In genomic region chr14:61971100-61972088, GRCm38 (mm10) we compare ENCODE assay signal across 8 mouse cellular contexts.
DNase-seq lines count a peak whose midpoint lies in the region; ATAC-seq lines count a peak whose summit lies in the region.

No protein-coding gene starts in this region.

- no peak overlapping the region for H3K9ac ChIP-seq in limb, embryonic 12.5 days (replicated peaks)
- no peak overlapping the region for H3K9ac ChIP-seq in liver, embryonic 13.5 days
- H3K9ac ChIP-seq in intestine, embryonic 15.5 days, result no peak overlapping the region

- H3K36me3 ChIP-seq in limb, embryonic 12.5 days, result no peaks in the 10 kb centered on the region
- no peaks in the 10 kb centered on the region for H3K36me3 ChIP-seq in limb, embryonic 10.5 days
- H3K36me3 ChIP-seq in liver, embryonic 13.5 days, result no peaks in the 10 kb centered on the region
- H3K36me3 ChIP-seq in intestine, embryonic 15.5 days, result no peaks in the 10 kb centered on the region

- peak overlapping the region; percentile 25; the same call in 1 of the 2 replicates for H3K27ac ChIP-seq in limb, embryonic 12.5 days
- no peak overlapping the region for H3K27ac ChIP-seq in limb, embryonic 10.5 days
- H3K27ac ChIP-seq in liver, embryonic 13.5 days, result peak overlapping the region; percentile 13
- H3K27ac ChIP-seq in intestine, embryonic 15.5 days, result no peak overlapping the region

- no peaks in the 10 kb centered on the region for H3K9me3 ChIP-seq in limb, embryonic 12.5 days
- no peaks in the 10 kb centered on the region for H3K9me3 ChIP-seq in limb, embryonic 10.5 days (replicated peaks)
- no peaks in the 10 kb centered on the region for H3K9me3 ChIP-seq in liver, embryonic 13.5 days (replicated peaks)
- no peaks in the 10 kb centered on the region for H3K9me3 ChIP-seq in intestine, embryonic 15.5 days

- DNase-seq in limb, embryonic 10.5 days (ENCODE audit: low spot score), result no peak
- DNase-seq in heart, postnatal 36 days, result peak; percentile 13 to 31
- DNase-seq in liver, embryonic 13.5 days, result peak; percentile 9
- DNase-seq in right cerebral cortex, postnatal 36 days (ENCODE audit: low spot score in 2 of 2), result peak; percentile 5 to 25
- no peak for DNase-seq in gastrocnemius, postnatal 14 days
- DNase-seq in neural tube, embryonic 10.5 days (ENCODE audit: extremely low spot score, low spot score), result no peak

- no peaks in the 10 kb centered on the region for H3K27me3 ChIP-seq in limb, embryonic 12.5 days
- no peaks in the 10 kb centered on the region for H3K27me3 ChIP-seq in limb, embryonic 10.5 days (ENCODE audit: low read depth, poor library complexity, severe bottlenecking)
- H3K27me3 ChIP-seq in liver, embryonic 13.5 days, result no peaks in the 10 kb centered on the region
- no peaks in the 10 kb centered on the region for H3K27me3 ChIP-seq in intestine, embryonic 15.5 days (replicated peaks)

- no peak overlapping the region for H3K4me3 ChIP-seq in limb, embryonic 12.5 days (replicated peaks)
- no peak overlapping the region for H3K4me3 ChIP-seq in limb, embryonic 10.5 days
- H3K4me3 ChIP-seq in liver, embryonic 13.5 days (replicated peaks), result no peak overlapping the region
- H3K4me3 ChIP-seq in intestine, embryonic 15.5 days (replicated peaks), result no peak overlapping the region

- ATAC-seq in limb, embryonic 12.5 days (ENCODE audit: insufficient number of reproducible peaks, insufficient read depth, low FRiP score, low TSS enrichment, low read depth), result no peak
- no peak for ATAC-seq in liver, embryonic 13.5 days (ENCODE audit: low read depth)
- no peak for ATAC-seq in intestine, embryonic 15.5 days

- 67% methylated on average over 14 of the region's 14 CpGs for WGBS in limb, embryonic 12.5 days
- WGBS in limb, embryonic 10.5 days, result 81% methylated on average over 14 of the region's 14 CpGs
- WGBS in liver, embryonic 13.5 days (ENCODE audit: insufficient replicate concordance), result 25% methylated on average over 14 of the region's 14 CpGs
- 79% methylated on average over 14 of the region's 14 CpGs for WGBS in intestine, embryonic 15.5 days

- no peak overlapping the region for H3K4me2 ChIP-seq in limb, embryonic 12.5 days
- H3K4me2 ChIP-seq in liver, embryonic 13.5 days, result peak overlapping the region; percentile 19; the same call in 1 of the 2 replicates
- H3K4me2 ChIP-seq in intestine, embryonic 15.5 days (replicated peaks), result no peak overlapping the region

- intact Hi-C loops in heart, postnatal 36 days (cut with DNase I), result no loop called here
- intact Hi-C loops in gastrocnemius, postnatal 14 days (cut with DNase I; ENCODE audit: low total_unique reads), result no loop called here

- peaks cover 11% of the 10 kb centered on the region for H3K4me1 ChIP-seq in limb, embryonic 12.5 days (replicated peaks)
- peaks cover 8% of the 10 kb centered on the region; the same call in 1 of the 2 replicates for H3K4me1 ChIP-seq in limb, embryonic 10.5 days
- H3K4me1 ChIP-seq in liver, embryonic 13.5 days (replicated peaks), result 0 out of 2 replicates have a peak, but pooled peaks cover 3% of the 10 kb centered on the region
- H3K4me1 ChIP-seq in intestine, embryonic 15.5 days (replicated peaks), result no peaks in the 10 kb centered on the region

Comparison
In these comparisons a context has a peak if more than half of its experiments do, and no peak if none do; other contexts are left out.
1. H3K27ac ChIP-seq: peak in limb, embryonic 12.5 days (single experiment) and liver, embryonic 13.5 days (single experiment); none in limb, embryonic 10.5 days (single experiment) and intestine, embryonic 15.5 days (single experiment).
2. DNase-seq: peak in heart, postnatal 36 days (2 of 2), liver, embryonic 13.5 days (single experiment) and right cerebral cortex, postnatal 36 days (2 of 2); none in limb, embryonic 10.5 days (single experiment), gastrocnemius, postnatal 14 days (single experiment) and neural tube, embryonic 10.5 days (single experiment).